Mouse (Mus musculus): ENCODE results near the gene Rac2.

Rac2 gene

GRCm38 (mm10) chr15:78547415-78548335 is 24.9 kb downstream of the Rac2 start:
- peak; percentile 70 for DNase-seq (ENCODE audit: low read depth, low spot score)

DNA sequence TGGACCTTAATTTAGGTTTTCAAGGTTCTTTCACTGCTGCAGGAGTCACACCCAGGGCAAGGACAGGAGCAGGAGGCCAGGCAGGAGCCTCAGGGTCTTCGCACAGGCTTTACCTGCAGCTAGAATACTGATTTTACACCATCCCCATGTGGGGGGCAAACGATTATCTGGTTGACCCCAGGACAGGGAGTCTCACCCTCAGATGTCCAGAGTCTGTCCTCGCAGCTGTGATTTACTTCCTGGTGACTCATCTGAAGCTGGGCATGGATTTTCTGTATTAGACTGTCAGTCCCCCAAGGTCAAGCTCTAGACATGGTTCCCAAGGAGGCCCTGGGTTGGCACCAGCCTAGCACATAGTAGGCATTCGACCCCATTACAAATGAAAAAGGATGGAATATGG is 26.5 kb downstream of the Rac2 start:
- DNase-seq (ENCODE audit: low read depth, low spot score): no peak

GRCm38 (mm10) chr15:78544561-78545001 is 28.0 kb downstream of the Rac2 start, which contains the start of gene Sstr3:
Sstr3 (minus strand) TSS chr15:78544685.
- peak; percentile 69 for DNase-seq (ENCODE audit: low read depth, low spot score)

DNA sequence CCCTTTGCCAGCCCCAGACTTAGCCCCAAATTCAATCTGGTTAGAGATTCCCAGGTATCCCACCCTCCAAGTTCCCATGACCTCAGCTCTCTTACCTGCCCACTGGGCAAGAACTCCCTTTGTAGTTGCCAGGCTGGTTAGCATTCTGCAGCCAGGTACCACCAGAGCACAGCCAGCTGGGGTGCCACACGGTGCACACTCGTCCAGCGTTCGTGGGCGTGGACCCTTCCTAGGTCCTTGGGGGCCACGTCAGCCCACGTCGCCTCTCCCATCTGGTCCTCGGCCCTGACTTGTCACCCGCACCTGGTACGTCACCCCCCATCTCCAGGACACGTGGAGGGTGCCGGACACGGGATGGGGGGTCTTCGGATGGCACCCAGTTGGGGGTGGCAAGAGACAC is 28.5 kb downstream of the Rac2 start:
- DNase-seq (ENCODE audit: low read depth, low spot score): no peak

- DNase-seq (ENCODE audit: low read depth, low spot score): no peak
Measured at GRCm38 (mm10) chr15:78542767-78543303, 29.7 kb downstream of the Rac2 start.

DNA sequence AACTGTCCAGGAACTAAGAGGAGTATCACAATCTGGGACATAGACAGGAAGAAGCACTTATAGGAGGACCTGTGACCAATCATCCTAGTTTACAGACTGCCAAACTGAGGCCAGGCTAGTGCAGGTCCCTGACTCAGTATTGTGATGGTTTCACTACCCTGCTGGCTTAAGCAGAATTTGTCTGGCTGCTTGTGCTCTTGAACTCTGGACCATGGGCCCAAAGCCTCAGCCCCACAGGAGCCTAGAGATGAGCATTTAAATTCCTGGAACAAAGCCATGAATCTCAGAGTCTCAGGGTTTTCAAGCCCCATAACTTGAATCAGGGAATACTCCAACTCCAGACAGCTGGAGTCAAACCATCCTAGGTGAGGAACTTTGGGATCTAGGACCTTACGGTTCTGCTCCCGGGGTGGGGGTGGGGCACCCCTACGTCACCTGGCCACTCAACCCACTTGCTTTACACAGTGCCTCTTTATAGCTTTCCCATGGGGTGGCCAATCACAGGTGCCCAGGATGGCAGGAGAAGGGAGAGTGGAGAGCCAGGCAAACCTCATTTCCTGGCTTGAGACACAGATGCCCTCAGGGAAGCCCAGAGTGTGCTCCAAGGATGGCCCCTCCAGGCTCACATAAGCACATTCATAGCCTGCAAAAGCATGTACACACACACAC is 30.4 kb downstream of the Rac2 start:
- no peak for DNase-seq (ENCODE audit: low read depth, low spot score)

GRCm38 (mm10) chr15:78541606-78542005 is 31.0 kb downstream of the Rac2 start:
- DNase-seq (ENCODE audit: low read depth, low spot score): no peak

DNA sequence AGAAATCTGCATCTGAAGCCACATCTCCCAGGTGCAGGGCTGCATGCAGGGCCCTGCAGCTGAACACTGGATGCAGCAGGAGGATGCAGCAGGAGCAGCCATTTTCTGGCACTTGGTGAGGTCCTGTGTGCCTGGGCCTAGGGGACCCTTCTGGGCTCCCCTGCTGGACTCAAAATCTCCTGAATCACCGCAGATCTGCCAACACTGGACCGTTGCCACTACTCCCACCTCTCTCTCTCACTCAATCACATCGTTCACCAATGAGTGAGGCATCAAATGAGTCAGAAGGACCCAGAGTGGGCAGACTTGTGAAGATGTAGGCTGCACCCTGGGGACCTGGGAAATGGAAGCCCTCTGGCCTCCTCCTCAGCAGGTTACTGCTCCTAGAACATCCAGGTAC is 31.5 kb downstream of the Rac2 start:
- DNase-seq (ENCODE audit: low read depth, low spot score): no peak

- DNase-seq (ENCODE audit: low read depth, low spot score): no peak
Measured at GRCm38 (mm10) chr15:78535723-78536421, 36.7 kb downstream of the Rac2 start.

DNA sequence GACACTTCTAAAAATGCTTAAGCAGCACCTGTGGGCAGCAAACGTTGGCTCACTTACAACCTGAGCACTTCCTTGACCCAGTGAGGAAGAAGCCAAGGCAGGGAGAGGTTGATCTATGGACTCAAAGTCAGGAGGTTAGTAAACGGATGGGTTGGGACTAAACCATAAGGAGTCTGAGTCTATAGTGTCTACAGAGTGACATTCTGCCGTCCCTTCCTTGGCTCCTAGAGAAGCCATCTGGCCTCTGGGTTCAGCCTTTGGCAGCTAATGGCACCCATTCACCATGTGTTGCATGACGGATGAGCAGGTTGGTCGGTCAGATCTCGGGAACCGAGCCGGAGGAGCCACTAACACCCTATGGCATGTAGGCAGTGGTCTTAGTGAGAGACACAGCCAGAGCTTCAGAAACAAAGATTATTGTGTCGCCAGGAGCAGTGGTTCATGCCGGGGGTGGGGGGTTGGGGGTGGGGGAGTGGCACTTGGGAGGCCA is 39.2 kb downstream of the Rac2 start:
- DNase-seq (ENCODE audit: low read depth, low spot score): no peak

- DNase-seq (ENCODE audit: low read depth, low spot score): no peak
Measured at GRCm38 (mm10) chr15:78532566-78533345, 39.8 kb downstream of the Rac2 start.

- DNase-seq (ENCODE audit: low read depth, low spot score): peak; percentile 95
Measured at GRCm38 (mm10) chr15:78531901-78532469, 40.6 kb downstream of the Rac2 start.

DNA sequence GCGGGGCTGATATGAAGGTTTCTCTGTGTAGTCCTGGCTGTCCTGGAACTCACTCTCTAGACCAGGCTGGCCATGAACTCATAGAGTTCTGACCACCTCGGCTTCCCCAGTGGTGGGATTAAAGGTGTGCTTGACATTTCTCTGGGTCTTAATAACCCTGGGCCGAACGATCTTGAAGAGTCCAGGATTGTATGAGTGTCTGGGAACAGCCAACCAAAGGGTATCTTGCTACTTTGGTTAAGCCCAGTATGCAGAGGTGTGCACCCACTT is 41.2 kb downstream of the Rac2 start:
- DNase-seq (ENCODE audit: low read depth, low spot score): no peak

GRCm38 (mm10) chr15:78530671-78531450 is 41.7 kb downstream of the Rac2 start, which contains the start of gene C1qtnf6:
C1qtnf6 (minus strand) TSS chr15:78531416.
- DNase-seq (ENCODE audit: low read depth, low spot score): no peak

DNA sequence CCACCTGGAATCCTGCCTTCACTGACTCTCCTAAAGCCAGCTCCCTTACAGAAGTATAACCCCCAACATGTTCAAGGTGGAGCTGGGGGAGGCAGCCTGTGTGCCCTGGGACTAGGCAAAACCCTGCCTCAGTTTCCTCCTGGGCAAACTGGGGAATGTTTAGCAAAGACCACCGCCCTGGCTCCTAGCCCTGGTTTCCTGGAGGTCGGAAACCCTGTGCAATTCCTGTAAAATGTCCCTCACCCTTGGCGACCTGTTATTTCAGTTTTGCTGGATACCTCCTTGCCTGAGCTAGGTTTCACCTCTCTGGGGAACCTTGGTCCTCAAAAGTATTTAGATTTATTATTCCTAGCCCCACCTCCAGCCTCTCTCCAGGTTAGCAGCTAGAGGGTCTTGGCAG is 42.4 kb downstream of the Rac2 start:
- no peak for DNase-seq (ENCODE audit: low read depth, low spot score)

DNA sequence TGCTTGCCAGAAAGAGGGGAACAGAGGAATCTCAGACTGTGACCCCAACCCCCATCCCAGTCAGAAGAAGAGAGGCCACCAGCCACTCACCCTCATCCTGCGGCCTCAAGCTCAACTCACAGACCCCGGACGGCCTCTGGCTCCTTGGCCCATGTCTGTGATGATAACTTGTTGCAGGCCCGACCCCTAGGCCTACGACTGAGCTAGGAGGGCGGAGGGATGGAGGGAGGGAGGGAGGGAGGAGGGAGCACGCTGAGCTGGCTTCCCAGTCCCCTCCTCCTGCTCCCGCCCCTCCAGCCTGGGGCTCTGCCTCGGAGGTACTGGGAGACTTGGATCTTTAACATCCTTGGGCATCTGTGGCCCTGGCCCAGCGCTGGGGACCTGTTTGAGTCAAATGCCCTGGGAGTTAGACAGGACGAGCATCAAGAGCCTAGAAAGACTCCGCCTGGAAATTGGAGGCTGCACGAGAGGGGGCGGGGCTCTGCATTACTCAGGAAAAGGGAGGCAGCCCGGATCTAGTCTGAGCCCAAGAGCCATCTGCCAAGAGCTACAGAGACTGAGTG is 43.1 kb downstream of the Rac2 start:
- DNase-seq (ENCODE audit: low read depth, low spot score): no peak

- no peak for DNase-seq (ENCODE audit: low read depth, low spot score)
Measured at GRCm38 (mm10) chr15:78528726-78529411, 43.7 kb downstream of the Rac2 start.

- DNase-seq (ENCODE audit: low read depth, low spot score): peak; percentile 30
Measured at GRCm38 (mm10) chr15:78527973-78528372, 44.6 kb downstream of the Rac2 start.

DNA sequence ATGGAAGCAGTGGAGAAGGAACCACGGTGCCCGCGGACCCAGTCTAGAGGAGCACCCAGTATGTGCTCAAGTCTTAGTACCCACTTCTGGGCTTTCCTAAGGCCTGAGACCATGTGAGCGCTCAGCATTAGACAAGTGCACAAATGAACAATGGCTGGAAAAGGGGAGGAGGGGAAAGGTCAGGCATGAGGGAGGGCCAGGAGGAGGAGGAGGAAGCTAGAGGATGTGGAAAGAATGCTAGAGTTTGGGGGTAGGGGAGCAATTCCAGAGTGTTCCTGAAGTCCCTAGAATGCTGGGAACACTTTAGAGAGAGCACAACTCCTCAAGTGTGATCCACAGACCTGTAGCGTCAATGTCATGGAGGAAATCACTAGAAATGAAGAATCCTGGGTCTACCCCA is 48.4 kb downstream of the Rac2 start:
- DNase-seq (ENCODE audit: low read depth, low spot score): no peak

Data from A20 (cell line).